Mouse (Mus musculus) cerebellum, adult 2 months (tissue): Measurements from ENCODE around the gene Etv6.

Experiments used
- CTCF ChIP-seq: fragments of 200-500 bp; IDR thresholded peaks from 2 replicates; pipeline ENCODE4 v1.5.1; 2011; ENCODE audit warnings: low read depth, mild to moderate bottlenecking, control low read depth, low read length, moderate library complexity, borderline replicate concordance; ENCODE audit not compliant: insufficient read depth
- POLR2A ChIP-seq: fragments of 200-500 bp; IDR thresholded peaks from 2 replicates; pipeline ENCODE4 v1.6.1; 2011; ENCODE audit warnings: low read length, control low read depth, borderline replicate concordance; ENCODE audit not compliant: insufficient read depth

DNA sequence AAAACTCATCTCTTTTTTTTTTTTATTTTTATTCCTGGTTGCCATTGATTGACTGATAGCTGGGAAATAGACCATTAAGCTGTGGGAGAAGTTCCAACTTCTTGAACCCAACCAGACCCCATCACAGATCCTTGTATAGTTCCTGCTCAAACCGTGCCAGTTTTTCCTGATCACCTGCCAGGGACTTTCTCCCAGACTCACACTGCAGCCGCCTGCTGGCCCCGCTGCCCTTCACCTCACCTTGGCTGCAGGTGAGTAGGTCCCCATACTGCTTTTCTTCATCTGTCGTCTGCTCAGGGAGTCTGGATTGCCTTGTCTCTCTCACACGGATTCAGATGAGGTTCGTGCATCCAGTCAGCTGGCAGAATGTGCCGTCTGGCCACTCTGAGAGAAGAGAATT, 18.1 kb downstream of the Etv6 start:
- TF ChIP-seq POLR2A, result no peak
- TF ChIP-seq CTCF, result no peak
